Mouse (Mus musculus): Measurements from ENCODE around the gene Ddah1. TPM values are rescaled to one million over a fixed set of nuclear protein-coding genes. Genes with fewer than 3 reads are reported as not detected.

The Ddah1 gene
- polyA plus RNA-seq, 1 experiment = not detected

GRCm38 (mm10) chr3:145929525-145930400, 171.3 kb downstream of the Ddah1 start:
- no peak for TF ChIP-seq GATA1 (IDR thresholded peaks at IDR 0.05; ENCODE audit: low read length)

- TF ChIP-seq GATA1 (IDR thresholded peaks at IDR 0.05; ENCODE audit: low read length) = no peak
These were observed 175.4 kb downstream of the Ddah1 start for GRCm38 (mm10) chr3:145933845-145934244.

GRCm38 (mm10) chr3:145937505-145938404, 179.3 kb downstream of the Ddah1 start, which contains the start of gene 2410004B18Rik:
Gene 2410004B18Rik (plus strand): TSS chr3:145938014.
- TF ChIP-seq GATA1 (IDR thresholded peaks at IDR 0.05; ENCODE audit: low read length) = no peak

GRCm38 (mm10) chr3:145938405-145939349, 180.2 kb downstream of the Ddah1 start:
- TF ChIP-seq GATA1 (IDR thresholded peaks at IDR 0.05; ENCODE audit: low read length) = no peak

GRCm38 (mm10) chr3:145939402-145939801, 180.9 kb downstream of the Ddah1 start:
- TF ChIP-seq GATA1 (IDR thresholded peaks at IDR 0.05; ENCODE audit: low read length) = peak; percentile 98

- no peak for TF ChIP-seq GATA1 (IDR thresholded peaks at IDR 0.05; ENCODE audit: low read length)
These were observed 181.5 kb downstream of the Ddah1 start for GRCm38 (mm10) chr3:145939971-145940370.

GRCm38 (mm10) chr3:145941971-145942370, 183.5 kb downstream of the Ddah1 start:
- TF ChIP-seq GATA1 (IDR thresholded peaks at IDR 0.05; ENCODE audit: low read length) = no peak

Other genes with a start within 250 kb of the Ddah1 start
- 15.8 and 20.0 TPM in 2 replicates for gene Znhit6, start 182.5 kb upstream of the Ddah1 start, polyA plus RNA-seq (2012)
- not detected in 2 replicates for gene Ccn1, start 108.7 kb upstream of the Ddah1 start, polyA plus RNA-seq (2012)
- gene Bcl10, start 164.1 kb downstream of the Ddah1 start, polyA plus RNA-seq (2012) = 12.4 and 14.7 TPM in 2 replicates
- gene 2410004B18Rik, start 179.3 kb downstream of the Ddah1 start, polyA plus RNA-seq (2012) = 28.3 and 29.3 TPM in 2 replicates
- gene Syde2, start 229.2 kb downstream of the Ddah1 start, polyA plus RNA-seq (2012) = not detected in 2 replicates

All from G1E-ER4 (cell line).